Mouse (Mus musculus): ENCODE data around the gene H2-T3. TPM values are rescaled to one million over a fixed set of nuclear protein-coding genes. Genes with fewer than 3 reads are reported as not detected.
"Not testable (repeated sequence)": the region's sequence is repeated elsewhere in the genome, so short reads cannot be mapped to it uniquely, and the experiment has no call there.

H2-T3 gene
- 0.08 and 0.09 TPM in 2 replicates for polyA plus RNA-seq (2015; fragmentation: Nextera tagmentation; extraction: Ambion mirVana)

DNA sequence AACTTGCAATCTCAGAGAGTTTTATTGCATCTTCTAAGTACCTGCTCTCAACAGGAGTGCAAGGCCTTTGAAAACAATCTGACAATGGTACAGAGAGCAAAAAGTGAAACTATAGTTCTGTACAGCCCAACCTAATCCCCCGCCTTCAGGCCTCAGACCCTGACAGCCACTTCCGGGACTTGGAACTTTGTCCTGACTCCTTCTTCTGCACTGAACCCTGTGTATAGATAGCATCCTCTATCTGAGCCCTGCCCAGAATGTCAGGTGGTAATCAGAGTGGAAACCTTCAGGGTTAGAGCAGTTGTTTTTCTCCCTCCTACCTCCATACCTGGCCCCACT is at the start of gene H2-T3:
TSS of gene H2-T3 (minus strand) at position 119 of the 339 bp plus-strand sequence.
- H3K4me3 ChIP-seq, result no peak within 1 kb of the TSS
- ATAC-seq (ENCODE audit: extremely low read depth, insufficient number of reproducible peaks, low FRiP score, low TSS enrichment), result no peak
- no peak within 1 kb of the TSS for H3K9ac ChIP-seq
- 52% methylated on average over 2 of the region's 2 CpGs for WGBS
- no peak within 1 kb of the TSS for H3K4me2 ChIP-seq
- no peaks in the 10 kb centered on the region for H3K36me3 ChIP-seq
- no peaks in the 10 kb centered on the region for H3K9me3 ChIP-seq
- H3K4me1 ChIP-seq, result no peaks in the 10 kb centered on the region
- no peak within 1 kb of the TSS for H3K27ac ChIP-seq (replicated peaks)
- H3K27me3 ChIP-seq (replicated peaks), result peaks cover 94% of the 10 kb centered on the region

DNA sequence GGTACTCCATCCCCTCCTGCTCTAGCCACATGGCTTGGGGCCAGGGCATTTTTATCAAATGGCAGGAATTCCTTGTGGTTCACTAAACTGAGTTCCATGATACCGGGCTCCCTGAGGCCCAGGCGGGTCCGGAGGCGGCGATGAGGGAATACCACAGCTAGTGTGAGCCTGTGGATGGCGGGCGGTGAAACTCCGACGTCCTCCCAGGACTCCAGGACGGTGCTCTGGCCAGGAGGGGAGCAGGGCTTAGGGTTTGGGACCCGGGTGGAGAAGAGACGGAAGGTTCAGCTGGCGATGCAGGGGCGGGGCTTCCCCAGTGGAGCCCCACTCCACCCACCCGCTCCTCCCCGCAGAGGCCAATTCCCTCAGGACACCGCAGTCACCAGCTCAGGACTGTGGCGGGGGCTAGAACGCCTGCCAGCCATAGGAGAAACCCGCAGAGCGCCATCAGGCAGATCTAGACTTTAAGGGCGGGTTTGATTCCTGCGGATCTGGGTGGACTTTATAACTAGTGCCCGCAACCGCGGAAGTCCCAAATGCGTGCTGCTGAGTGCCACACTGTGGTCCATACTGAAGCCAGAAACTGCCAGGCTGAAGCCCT is 47.3 kb upstream of the H2-T3 start:
- H3K27ac ChIP-seq (replicated peaks), result no peak overlapping the region
- under 1% methylated on average over 27 of the region's 27 CpGs for WGBS
- H3K9me3 ChIP-seq, result no peaks in the 10 kb centered on the region
- peak overlapping the region; percentile 77 for H3K9ac ChIP-seq
- ATAC-seq (ENCODE audit: extremely low read depth, insufficient number of reproducible peaks, low FRiP score, low TSS enrichment), result no peak
- no peaks in the 10 kb centered on the region for H3K36me3 ChIP-seq
- peak overlapping the region; percentile 50 for H3K4me3 ChIP-seq
- H3K27me3 ChIP-seq (replicated peaks), result peaks cover 47% of the 10 kb centered on the region
- H3K4me1 ChIP-seq, result peaks cover 14% of the 10 kb centered on the region
- peak overlapping the region; percentile 79 for H3K4me2 ChIP-seq

- not testable (repeated sequence) for ATAC-seq (ENCODE audit: extremely low read depth, insufficient number of reproducible peaks, low FRiP score, low TSS enrichment); H3K36me3 ChIP-seq; H3K4me3 ChIP-seq; H3K4me2 ChIP-seq; H3K9ac ChIP-seq; H3K27ac ChIP-seq (replicated peaks); H3K9me3 ChIP-seq; H3K4me1 ChIP-seq
- peaks cover 38% of the 10 kb centered on the region for H3K27me3 ChIP-seq (replicated peaks)
- 12% methylated on average over 8 of the region's 9 CpGs for WGBS
Measured at GRCm38 (mm10) chr17:36235300-36235699, 45.2 kb upstream of the H2-T3 start.

GRCm38 (mm10) chr17:36233572-36233971 is 43.5 kb upstream of the H2-T3 start:
- Histone ChIP-seq H3K27me3 (replicated peaks) (peaks cover 34% of the 10 kb centered on the region), H3K4me2 (no peak overlapping the region), H3K9ac (no peak overlapping the region), H3K27ac (replicated peaks) (no peak overlapping the region), H3K36me3 (no peaks in the 10 kb centered on the region), H3K4me1 (peaks cover 12% of the 10 kb centered on the region), H3K9me3 (no peaks in the 10 kb centered on the region), H3K4me3 (no peak overlapping the region)
- ATAC-seq (ENCODE audit: extremely low read depth, insufficient number of reproducible peaks, low FRiP score, low TSS enrichment), result no peak
- 69% methylated on average over 5 of the region's 5 CpGs for WGBS

- Histone ChIP-seq H3K9me3 (no peaks in the 10 kb centered on the region), H3K4me3 (no peak overlapping the region), H3K9ac (no peak overlapping the region), H3K4me1 (peaks cover 5% of the 10 kb centered on the region), H3K27ac (replicated peaks) (no peak overlapping the region), H3K4me2 (no peak overlapping the region), H3K36me3 (no peaks in the 10 kb centered on the region), H3K27me3 (replicated peaks) (peaks cover 34% of the 10 kb centered on the region)
- 4% methylated on average over 36 of the region's 36 CpGs for WGBS
- no peak for ATAC-seq (ENCODE audit: extremely low read depth, insufficient number of reproducible peaks, low FRiP score, low TSS enrichment)
Measured at GRCm38 (mm10) chr17:36231318-36231717, 41.2 kb upstream of the H2-T3 start.

- peaks cover 13% of the 10 kb centered on the region for H3K4me1 ChIP-seq
- H3K36me3 ChIP-seq, result no peaks in the 10 kb centered on the region
- H3K4me2 ChIP-seq, result no peak overlapping the region
- H3K9me3 ChIP-seq, result no peaks in the 10 kb centered on the region
- H3K27ac ChIP-seq (replicated peaks), result no peak overlapping the region
- no peak overlapping the region for H3K9ac ChIP-seq
- no peak overlapping the region for H3K4me3 ChIP-seq
- 2% methylated on average over 4 of the region's 5 CpGs for WGBS
- peaks cover 42% of the 10 kb centered on the region for H3K27me3 ChIP-seq (replicated peaks)
- ATAC-seq (ENCODE audit: extremely low read depth, insufficient number of reproducible peaks, low FRiP score, low TSS enrichment), result no peak
Measured at GRCm38 (mm10) chr17:36229046-36229445, 39.0 kb upstream of the H2-T3 start.

DNA sequence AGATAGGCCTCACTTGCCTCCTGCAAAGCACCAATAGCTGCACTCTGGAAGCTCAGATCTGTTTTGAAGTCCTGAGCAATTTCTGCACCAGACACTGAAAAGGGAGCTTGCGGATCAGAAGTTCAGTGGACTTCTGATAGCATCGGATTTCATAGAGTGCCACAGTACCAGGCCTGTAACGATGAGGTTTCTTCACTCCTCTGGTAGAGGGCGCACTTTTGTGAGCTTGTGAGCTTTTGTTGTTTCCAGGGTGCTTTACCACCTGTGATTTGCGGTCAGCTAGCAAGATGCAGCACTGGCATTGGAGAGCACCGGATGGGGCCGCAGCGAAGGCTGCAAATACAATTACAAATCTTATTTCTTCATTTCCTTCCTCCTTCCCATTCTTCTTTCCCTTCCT is 36.8 kb upstream of the H2-T3 start:
- Histone ChIP-seq H3K27me3 (replicated peaks) (peaks cover 52% of the 10 kb centered on the region), H3K9me3 (no peaks in the 10 kb centered on the region), H3K9ac (no peak overlapping the region), H3K4me3 (no peak overlapping the region), H3K36me3 (no peaks in the 10 kb centered on the region), H3K4me2 (no peak overlapping the region), H3K27ac (replicated peaks) (no peak overlapping the region), H3K4me1 (peaks cover 13% of the 10 kb centered on the region)
- ATAC-seq (ENCODE audit: extremely low read depth, insufficient number of reproducible peaks, low FRiP score, low TSS enrichment), result no peak
- WGBS, result 18% methylated on average over 8 of the region's 8 CpGs

DNA sequence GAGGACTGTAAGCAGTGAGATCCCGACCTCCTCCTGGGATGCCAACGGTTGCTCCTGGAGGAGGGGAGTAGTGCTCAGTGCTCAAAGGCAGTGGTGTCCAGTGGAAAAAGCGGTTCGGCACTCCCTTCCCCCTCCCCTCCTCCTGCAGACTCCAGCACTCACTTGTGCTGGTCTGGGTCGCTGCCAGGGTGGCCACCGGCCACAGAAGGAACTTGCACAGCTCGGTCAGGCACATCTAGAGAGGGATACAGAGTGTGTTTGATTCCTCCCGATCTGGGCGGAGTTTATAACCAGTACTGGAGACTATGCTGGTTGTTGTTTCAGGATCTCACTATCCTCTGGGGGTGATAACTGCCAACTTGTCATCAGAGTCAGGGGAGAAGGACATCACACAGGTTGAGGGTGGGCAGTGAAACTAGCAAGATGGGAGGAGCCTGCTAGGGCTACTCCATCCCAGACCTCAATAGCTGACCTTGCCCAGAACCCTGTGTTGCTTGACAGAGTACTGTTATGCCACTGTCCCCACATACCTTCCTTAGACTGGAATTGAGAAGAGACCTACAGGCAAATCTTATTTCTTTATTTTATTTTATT is 35.2 kb upstream of the H2-T3 start:
- Histone ChIP-seq H3K9me3 (no peaks in the 10 kb centered on the region), H3K4me2 (peak overlapping the region; percentile 57), H3K27ac (replicated peaks) (no peak overlapping the region), H3K4me1 (peaks cover 13% of the 10 kb centered on the region), H3K9ac (peak overlapping the region; percentile 51; the same call in 1 of the 2 replicates), H3K27me3 (replicated peaks) (peaks cover 68% of the 10 kb centered on the region), H3K36me3 (no peaks in the 10 kb centered on the region), H3K4me3 (peak overlapping the region; percentile 30)
- peak; percentile 14; the same call in 1 of the 2 replicates for ATAC-seq (ENCODE audit: extremely low read depth, insufficient number of reproducible peaks, low FRiP score, low TSS enrichment)
- 10% methylated on average over 9 of the region's 9 CpGs for WGBS

DNA sequence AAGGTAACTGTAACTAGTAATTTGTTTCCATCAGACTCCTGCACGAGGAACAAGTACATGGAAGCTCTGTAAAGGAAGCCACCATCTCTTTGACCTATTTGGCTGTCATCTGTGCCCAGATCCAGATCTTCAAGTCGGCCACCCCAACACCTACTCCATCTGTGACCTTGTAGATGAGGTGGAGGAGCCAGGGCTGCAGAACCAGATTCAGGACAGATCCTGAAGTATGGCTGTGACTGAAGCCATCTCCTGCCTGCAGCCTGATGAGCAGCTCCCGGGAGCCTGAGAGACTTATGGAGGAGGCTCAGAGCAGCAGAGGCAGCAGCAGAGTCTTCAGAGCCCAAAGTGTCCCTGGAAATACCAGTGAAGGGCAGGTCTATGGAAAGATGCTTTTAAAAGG is 34.4 kb upstream of the H2-T3 start:
- 42% methylated on average over 3 of the region's 3 CpGs for WGBS
- H3K9me3 ChIP-seq, result no peaks in the 10 kb centered on the region
- H3K4me2 ChIP-seq, result peak overlapping the region; percentile 57; the same call in 1 of the 2 replicates
- H3K4me3 ChIP-seq, result no peak overlapping the region
- no peak overlapping the region for H3K27ac ChIP-seq (replicated peaks)
- no peak for ATAC-seq (ENCODE audit: extremely low read depth, insufficient number of reproducible peaks, low FRiP score, low TSS enrichment)
- H3K36me3 ChIP-seq, result no peaks in the 10 kb centered on the region
- H3K27me3 ChIP-seq (replicated peaks), result peaks cover 76% of the 10 kb centered on the region
- peaks cover 13% of the 10 kb centered on the region for H3K4me1 ChIP-seq
- no peak overlapping the region for H3K9ac ChIP-seq

GRCm38 (mm10) chr17:36218594-36219155 is 28.6 kb upstream of the H2-T3 start:
- no peak overlapping the region for H3K4me3 ChIP-seq
- ATAC-seq (ENCODE audit: extremely low read depth, insufficient number of reproducible peaks, low FRiP score, low TSS enrichment), result no peak
- no peak overlapping the region for H3K4me2 ChIP-seq
- peaks cover 5% of the 10 kb centered on the region; the same call in 1 of the 2 replicates for H3K4me1 ChIP-seq
- no peak overlapping the region for H3K9ac ChIP-seq
- WGBS, result 54% methylated on average over 5 of the region's 5 CpGs
- no peaks in the 10 kb centered on the region for H3K9me3 ChIP-seq
- H3K36me3 ChIP-seq, result no peaks in the 10 kb centered on the region
- no peak overlapping the region for H3K27ac ChIP-seq (replicated peaks)
- H3K27me3 ChIP-seq (replicated peaks), result peaks cover 88% of the 10 kb centered on the region

- H3K4me2 ChIP-seq, result peak overlapping the region; percentile 41
- no peak overlapping the region for H3K27ac ChIP-seq (replicated peaks)
- WGBS, result 4% methylated on average over 20 of the region's 20 CpGs
- peaks cover 5% of the 10 kb centered on the region; the same call in 1 of the 2 replicates for H3K4me1 ChIP-seq
- peaks cover 94% of the 10 kb centered on the region for H3K27me3 ChIP-seq (replicated peaks)
- no peak for ATAC-seq (ENCODE audit: extremely low read depth, insufficient number of reproducible peaks, low FRiP score, low TSS enrichment)
- H3K36me3 ChIP-seq, result no peaks in the 10 kb centered on the region
- no peaks in the 10 kb centered on the region for H3K9me3 ChIP-seq
- H3K9ac ChIP-seq, result no peak overlapping the region
- peak overlapping the region; percentile 22 for H3K4me3 ChIP-seq
Measured at GRCm38 (mm10) chr17:36215586-36215985, 25.5 kb upstream of the H2-T3 start.

- ATAC-seq (ENCODE audit: extremely low read depth, insufficient number of reproducible peaks, low FRiP score, low TSS enrichment), result no peak
- no peaks in the 10 kb centered on the region for H3K36me3 ChIP-seq
- H3K4me1 ChIP-seq, result peaks cover 12% of the 10 kb centered on the region
- no peak overlapping the region for H3K4me2 ChIP-seq
- H3K9ac ChIP-seq, result no peak overlapping the region
- H3K27me3 ChIP-seq (replicated peaks), result peaks cover 99% of the 10 kb centered on the region
- no peaks in the 10 kb centered on the region for H3K9me3 ChIP-seq
- no peak overlapping the region for H3K27ac ChIP-seq (replicated peaks)
- H3K4me3 ChIP-seq, result no peak overlapping the region
Measured at GRCm38 (mm10) chr17:36206846-36207245, 16.8 kb upstream of the H2-T3 start.
